Mouse (Mus musculus): ENCODE results near the gene Mios. TPM values are rescaled to one million over a fixed set of nuclear protein-coding genes. Genes with fewer than 3 reads are reported as not detected.

Mios gene
- total and polyA plus RNA-seq, 3 experiments = 11.4 to 15.1 TPM; not detected in 1

- peak; percentile 61 for DNase-seq (ENCODE audit: low read depth, low spot score)
Measured at GRCm38 (mm10) chr6:8210661-8211060, 1.6 kb downstream of the Mios start.

DNA sequence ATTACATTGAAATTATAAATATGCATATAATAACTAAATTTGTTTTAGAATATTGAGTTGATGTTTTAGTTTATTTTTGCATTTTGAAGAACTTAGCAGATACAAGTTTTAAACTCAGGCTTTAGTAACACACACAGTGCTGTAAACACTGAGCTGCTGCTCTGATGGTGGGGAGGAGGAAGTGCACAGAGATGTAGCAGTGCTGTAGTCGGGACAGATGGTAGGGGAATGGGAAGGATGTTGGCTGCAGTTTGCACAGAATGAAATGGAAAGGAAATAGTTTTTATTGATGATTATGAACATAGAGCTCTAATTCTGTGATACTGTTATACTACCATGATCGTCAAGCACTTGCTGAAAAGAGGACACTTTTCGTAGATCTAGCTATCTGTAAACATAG, 18.0 kb downstream of the Mios start:
- Histone ChIP-seq H3K4me3 (ENCODE audit: control insufficient read depth in 1 of 2, insufficient read depth in 1 of 2, low read depth in 2 of 2, low read length in 2 of 2) (no peak overlapping the region), H3K9me3 (replicated peaks; ENCODE audit: insufficient read depth, low read length) (no peaks in the 10 kb centered on the region), H3K27ac (ENCODE audit: control insufficient read depth, low read depth, low read length) (no peak overlapping the region), H3K9ac (ENCODE audit: control insufficient read depth, low read depth, low read length, poor library complexity, severe bottlenecking) (no peak overlapping the region), H3K27me3 (ENCODE audit: control insufficient read depth in 1 of 2, insufficient read depth in 2 of 2, low read length in 2 of 2) (no peaks in the 10 kb centered on the region), H3K4me1 (ENCODE audit: control insufficient read depth in 1 of 2, insufficient read depth in 2 of 2, low read length in 2 of 2) (no peaks in the 10 kb centered on the region), H3K79me2 (ENCODE audit: control insufficient read depth, insufficient read depth, low read length, poor library complexity) (no peaks in the 10 kb centered on the region), H3K36me3 (ENCODE audit: control insufficient read depth in 1 of 2, insufficient read depth in 2 of 2, low read length in 2 of 2) (peaks cover 0 to 2% of the 10 kb centered on the region in 2 experiments; a peak in 2 of 4 replicates)
- TF ChIP-seq NRF1 (IDR thresholded peaks at IDR 0.05; ENCODE audit: insufficient read depth, low read depth, low read length, poor library complexity, severe bottlenecking) (no peak), ZMIZ1 (IDR thresholded peaks at IDR 0.05; ENCODE audit: low read depth, low read length) (no peak), TBP (IDR thresholded peaks at IDR 0.05; ENCODE audit: low read depth, low read length) (no peak), GABPA (IDR thresholded peaks at IDR 0.05; ENCODE audit: low read depth, low read length) (no peak), BHLHE40 (IDR thresholded peaks at IDR 0.05; ENCODE audit: borderline replicate concordance, low read depth, low read length) (no peak), NELFE (IDR thresholded peaks at IDR 0.05; ENCODE audit: low read depth, low read length) (no peak), MEF2A (IDR thresholded peaks at IDR 0.05; ENCODE audit: extremely low read depth, insufficient replicate concordance, low read depth, low read length, poor library complexity, severe bottlenecking) (no peak), HCFC1 (IDR thresholded peaks at IDR 0.05; ENCODE audit: low read depth, low read length) (no peak), RCOR1 (IDR thresholded peaks at IDR 0.05; ENCODE audit: low read depth, low read length) (no peak), ELF1 (IDR thresholded peaks at IDR 0.05; ENCODE audit: low read depth, low read length) (no peak)
- no peak for DNase-seq (ENCODE audit: low read depth, low spot score)

More at GRCm38 (mm10) chr6:8210661-8211060, 1.6 kb downstream of the Mios start:
- H3K27ac ChIP-seq (ENCODE audit: control insufficient read depth, low read depth, low read length) = no peak overlapping the region
- peaks cover under 1 to 21% of the 10 kb centered on the region in 2 experiments; a peak in 3 of 4 replicates for H3K4me1 ChIP-seq (ENCODE audit: control insufficient read depth in 1 of 2, insufficient read depth in 2 of 2, low read length in 2 of 2)
- H3K27me3 ChIP-seq (ENCODE audit: control insufficient read depth in 1 of 2, insufficient read depth in 2 of 2, low read length in 2 of 2) = no peaks in the 10 kb centered on the region
- H3K36me3 ChIP-seq (ENCODE audit: control insufficient read depth in 1 of 2, insufficient read depth in 2 of 2, low read length in 2 of 2) = peaks cover 0 to 15% of the 10 kb centered on the region in 2 experiments; a peak in 3 of 4 replicates
- 0 out of 2 replicates have a peak overlapping the region, but pooled peaks have one; percentile 6 for H3K9ac ChIP-seq (ENCODE audit: control insufficient read depth, low read depth, low read length, poor library complexity, severe bottlenecking)
- no peak for TF ChIP-seq MXI1 (IDR thresholded peaks at IDR 0.05; ENCODE audit: low read depth, low read length)
- TF ChIP-seq ETS1 (IDR thresholded peaks at IDR 0.05; ENCODE audit: low read depth, low read length) = peak; percentile 78
- 0 out of 2 replicates have a peak, but pooled peaks have one; percentile 57 for TF ChIP-seq SIN3A (IDR thresholded peaks at IDR 0.05; ENCODE audit: low read length)
- TF ChIP-seq CHD1 (IDR thresholded peaks at IDR 0.05; ENCODE audit: low read depth, low read length) = no peak
- TF ChIP-seq ELF1 (IDR thresholded peaks at IDR 0.05; ENCODE audit: low read depth, low read length) = no peak
- TF ChIP-seq RAD21 (IDR thresholded peaks at IDR 0.05; ENCODE audit: low read depth, low read length) = no peak
- no peak for TF ChIP-seq CHD2 (IDR thresholded peaks at IDR 0.05; ENCODE audit: low read length)
- no peak for TF ChIP-seq ZNF384 (IDR thresholded peaks at IDR 0.05; ENCODE audit: low read depth, low read length)
- no peak for TF ChIP-seq POLR2AphosphoS2 (IDR thresholded peaks at IDR 0.05; ENCODE audit: low read length)
- 0 out of 2 replicates have a peak, but pooled peaks have one; percentile 37 for TF ChIP-seq MAX (IDR thresholded peaks at IDR 0.05; ENCODE audit: low read length)
- TF ChIP-seq EP300 (IDR thresholded peaks at IDR 0.05; ENCODE audit: low read depth in 1 of 2, low read length in 2 of 2) = 0 out of 4 replicates have a peak, but pooled peaks of 1 of the 2 experiments have one; percentile 20
- no peak for TF ChIP-seq HCFC1 (IDR thresholded peaks at IDR 0.05; ENCODE audit: low read depth, low read length)
- no peak for TF ChIP-seq TAL1 (IDR thresholded peaks at IDR 0.05; ENCODE audit: low read length)
- no peak for TF ChIP-seq TCF12 (IDR thresholded peaks at IDR 0.05; ENCODE audit: low read depth, low read length)
- no peak for TF ChIP-seq BHLHE40 (IDR thresholded peaks at IDR 0.05; ENCODE audit: borderline replicate concordance, low read depth, low read length)
- H3K4me3 ChIP-seq (ENCODE audit: control insufficient read depth in 1 of 2, insufficient read depth in 1 of 2, low read depth in 2 of 2, low read length in 2 of 2) = peak overlapping the region in 1 of 2 experiments; percentile 66; a peak in 2 of 4 replicates
- H3K9me3 ChIP-seq (replicated peaks; ENCODE audit: insufficient read depth, low read length) = no peaks in the 10 kb centered on the region
- peaks cover 13% of the 10 kb centered on the region for H3K79me2 ChIP-seq (ENCODE audit: control insufficient read depth, insufficient read depth, low read length, poor library complexity)
